Mouse (Mus musculus): Measurements from ENCODE around the gene Atg101.

DNA sequence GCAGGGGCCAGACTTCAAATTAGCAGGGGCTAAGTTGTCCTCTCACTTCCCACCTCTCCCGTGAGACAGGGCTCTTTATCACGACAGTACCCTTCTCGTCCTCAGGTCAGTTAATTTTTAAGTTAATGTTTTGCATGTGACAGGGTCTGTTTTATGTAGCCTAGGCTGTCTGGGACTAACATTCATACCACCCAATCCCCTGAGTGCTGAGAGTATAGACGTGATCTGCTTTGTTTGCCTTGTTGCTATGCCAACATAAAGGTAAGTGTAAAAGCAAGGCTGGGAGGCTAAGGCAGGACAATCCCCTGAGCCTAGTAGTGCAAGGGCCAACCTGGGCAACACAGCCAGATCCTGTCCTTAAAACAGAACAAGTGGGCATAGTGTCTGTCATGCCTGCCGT, 25.4 kb downstream of the Atg101 start:
- TF ChIP-seq CTCF (IDR thresholded peaks at IDR 0.05; ENCODE audit: low read depth, low read length) (no peak), POLR2A (IDR thresholded peaks at IDR 0.05; ENCODE audit: extremely low read depth, insufficient read depth, low read length) (no peak)

All from liver, adult 2 months (tissue).